Mouse (Mus musculus): ENCODE measurements around the gene Pipox.

DNA sequence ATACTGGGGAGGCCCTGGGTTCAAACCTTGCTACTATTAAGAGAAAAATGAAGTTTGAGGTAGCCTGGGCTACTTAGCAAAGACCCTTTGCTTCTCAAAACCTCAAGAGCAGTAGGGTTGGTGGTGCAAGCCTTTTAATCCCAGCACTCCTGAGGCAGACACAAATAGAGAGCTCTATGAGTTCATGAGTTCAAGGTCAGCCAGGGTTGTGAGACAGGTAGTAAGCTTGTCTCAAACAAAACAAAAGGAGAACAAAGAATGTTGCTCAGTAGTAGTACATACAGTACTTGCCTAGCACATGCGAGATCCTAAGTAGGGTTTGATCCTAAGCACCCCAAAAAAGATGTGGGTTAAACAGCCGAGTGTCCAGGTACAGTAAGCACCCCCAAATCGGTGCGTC lies 22.8 kb upstream of the Pipox start:
- TF ChIP-seq CTCF (IDR thresholded peaks at IDR 0.05; ENCODE audit: low read depth) (no peak), EP300 (IDR thresholded peaks at IDR 0.05; ENCODE audit: low read depth) (no peak)
